Mouse (Mus musculus) brain, embryonic 14.5 days (tissue): ENCODE results near the gene Zfp287.

Experiments used
- CTCF ChIP-seq: fragments of 200-500 bp; IDR thresholded peaks from 2 replicates; pipeline ENCODE4 v1.5.1; 2012; ENCODE audit warnings: inconsistent platforms, mild to moderate bottlenecking, moderate library complexity, borderline replicate concordance; ENCODE audit not compliant: insufficient read depth, insufficient read length; ENCODE audit errors: extremely low read depth
- POLR2A ChIP-seq: fragments of 200-500 bp; IDR thresholded peaks from 2 replicates; pipeline ENCODE4 v1.6.1; 2012; ENCODE audit warnings: mild to moderate bottlenecking, inconsistent platforms, borderline replicate concordance; ENCODE audit not compliant: poor library complexity, insufficient read depth, insufficient read length, severe bottlenecking; ENCODE audit errors: extremely low read depth

GRCm38 (mm10) chr11:62678778-62679354 lies 52.8 kb downstream of the Zfp287 start:
- no peak for TF ChIP-seq CTCF
- no peak for TF ChIP-seq POLR2A
